Mouse (Mus musculus): Measurements from ENCODE around the gene Tcaf1. TPM values are rescaled to one million over a fixed set of nuclear protein-coding genes. Genes with fewer than 3 reads are reported as not detected.

Gene Tcaf1
- polyA plus RNA-seq, 1 experiment from 2014 or later: 189 TPM

DNA sequence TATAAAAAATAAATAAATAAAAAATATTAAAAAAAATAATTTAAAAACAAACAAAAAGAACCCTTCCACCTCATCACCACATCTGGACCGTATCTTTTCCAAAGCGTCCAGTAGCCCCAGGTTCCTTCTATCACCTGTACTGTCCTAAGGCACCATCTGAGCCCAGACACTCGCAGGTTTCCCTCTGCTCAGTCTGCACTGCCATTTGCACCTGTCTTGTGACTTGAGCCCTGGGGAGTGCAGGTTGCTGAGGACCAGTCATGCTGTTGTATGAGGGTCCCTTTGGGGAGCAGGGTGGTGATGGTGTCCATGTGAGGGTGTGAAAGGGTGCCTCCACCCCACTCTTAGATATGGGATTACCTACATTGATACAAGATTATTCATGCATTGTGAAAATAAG lies 33.9 kb downstream of the Tcaf1 start:
- Histone ChIP-seq H3K27me3 (no peaks in the 10 kb centered on the region), H3K36me3 (peaks cover 82% of the 10 kb centered on the region), H3K9ac (no peak overlapping the region), H3K4me2 (replicated peaks) (no peak overlapping the region), H3K4me1 (no peaks in the 10 kb centered on the region), H3K27ac (no peak overlapping the region), H3K9me3 (replicated peaks) (no peaks in the 10 kb centered on the region), H3K4me3 (no peak overlapping the region)
- WGBS: 95% methylated on average over 3 of the region's 3 CpGs
- ATAC-seq (ENCODE audit: low FRiP score): no peak

DNA sequence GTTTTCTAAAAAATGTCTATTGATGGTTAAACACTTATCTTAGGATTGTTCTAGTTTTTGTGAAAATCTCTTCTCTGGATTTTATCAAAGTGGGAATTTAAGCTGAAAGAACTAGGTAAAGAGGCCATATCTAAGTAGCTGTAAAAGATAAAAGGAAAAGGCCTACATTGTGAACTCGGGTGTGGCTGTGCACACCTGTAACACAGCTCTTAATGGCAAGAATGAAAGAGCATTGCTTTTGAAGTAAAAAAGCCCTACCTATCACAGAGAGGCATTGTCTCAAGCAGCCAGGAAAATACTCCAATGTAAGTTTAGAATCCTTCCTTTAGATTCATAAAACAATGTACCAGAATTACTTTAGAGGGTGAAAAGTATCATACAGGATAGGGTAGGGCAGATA lies 38.1 kb downstream of the Tcaf1 start:
- Histone ChIP-seq H3K9ac (no peak overlapping the region), H3K27ac (no peak overlapping the region), H3K27me3 (no peaks in the 10 kb centered on the region), H3K36me3 (peaks cover 61% of the 10 kb centered on the region), H3K9me3 (replicated peaks) (no peaks in the 10 kb centered on the region), H3K4me1 (no peaks in the 10 kb centered on the region), H3K4me3 (no peak overlapping the region), H3K4me2 (replicated peaks) (no peak overlapping the region)
- WGBS: 86% methylated on average over 1 of the region's 1 CpGs
- no peak for ATAC-seq (ENCODE audit: low FRiP score)

DNA sequence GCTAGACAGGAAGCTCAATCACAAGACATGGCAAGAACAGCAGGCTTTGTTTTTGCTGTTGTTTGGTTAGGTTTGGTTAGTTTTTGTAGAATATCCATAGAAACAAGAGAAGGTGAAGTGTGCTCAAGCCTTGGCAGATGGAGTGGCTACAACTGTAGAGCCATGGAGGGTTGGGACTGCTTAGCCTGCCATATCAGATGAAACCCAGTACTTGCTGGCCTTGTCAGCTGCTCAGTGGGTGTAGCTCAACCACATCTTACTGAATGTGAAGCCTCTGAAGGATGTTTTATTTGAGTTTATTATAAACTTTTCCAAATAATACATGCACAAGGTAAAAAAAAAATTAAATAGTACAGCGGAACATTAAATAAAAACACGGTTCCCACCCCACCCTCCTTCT lies 42.2 kb downstream of the Tcaf1 start:
- Histone ChIP-seq H3K4me2 (replicated peaks) (no peak overlapping the region), H3K9ac (no peak overlapping the region), H3K9me3 (replicated peaks) (no peaks in the 10 kb centered on the region), H3K4me3 (no peak overlapping the region), H3K27ac (no peak overlapping the region), H3K27me3 (no peaks in the 10 kb centered on the region), H3K36me3 (peaks cover 20% of the 10 kb centered on the region), H3K4me1 (no peaks in the 10 kb centered on the region)
- 90% methylated on average over 2 of the region's 2 CpGs for WGBS
- no peak for ATAC-seq (ENCODE audit: low FRiP score)

- Histone ChIP-seq H3K4me1 (no peaks in the 10 kb centered on the region), H3K9me3 (replicated peaks) (no peaks in the 10 kb centered on the region), H3K4me2 (replicated peaks) (no peak overlapping the region), H3K27me3 (no peaks in the 10 kb centered on the region), H3K9ac (no peak overlapping the region), H3K27ac (no peak overlapping the region), H3K36me3 (no peaks in the 10 kb centered on the region), H3K4me3 (no peak overlapping the region)
- no peak for ATAC-seq (ENCODE audit: low FRiP score)
- WGBS: 66% methylated on average over 2 of the region's 2 CpGs
Observed at GRCm38 (mm10) chr6:42661739-42662138, 48.1 kb downstream of the Tcaf1 start.

DNA sequence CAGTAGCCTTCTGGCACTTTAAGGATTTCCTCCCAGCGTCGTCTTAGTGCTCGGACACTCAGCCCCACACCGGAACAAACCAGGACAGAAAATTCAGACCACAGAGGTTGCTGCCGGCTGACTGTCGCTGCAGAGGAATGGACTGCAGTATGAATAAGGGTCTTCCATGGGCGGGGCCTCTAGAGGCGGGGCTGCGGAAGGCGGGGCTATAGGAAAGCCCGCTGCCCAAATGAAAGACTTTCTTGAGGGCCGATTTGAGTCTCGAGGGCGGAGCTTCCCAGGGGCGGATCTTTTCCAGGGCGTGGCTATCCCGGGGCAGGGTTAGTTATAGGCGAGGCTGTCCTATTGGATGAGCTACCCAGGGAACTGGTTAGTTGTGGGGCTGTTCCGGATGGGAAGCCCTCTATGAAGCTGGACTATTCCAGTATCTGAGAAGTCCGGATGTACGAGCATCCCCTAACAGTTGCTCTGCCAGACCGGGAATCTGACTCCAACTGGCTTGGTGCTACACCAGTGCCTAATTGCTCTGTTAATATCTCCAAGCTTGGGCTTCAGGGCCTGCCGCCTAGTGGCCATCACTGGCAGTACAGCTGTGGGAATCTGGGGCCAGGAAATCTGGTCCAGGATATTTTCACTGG lies 64.9 kb downstream of the Tcaf1 start, which contains the start of gene Tcaf2:
TSS of gene Tcaf2 (minus strand) at position 343 of the 638 bp plus-strand sequence.
- H3K9me3 ChIP-seq (replicated peaks): no peaks in the 10 kb centered on the region
- no peaks in the 10 kb centered on the region for H3K27me3 ChIP-seq
- under 1% methylated on average over 23 of the region's 23 CpGs for WGBS
- no peak within 1 kb of the TSS for H3K9ac ChIP-seq
- peak; percentile 99 for ATAC-seq (ENCODE audit: low FRiP score)
- no peaks in the 10 kb centered on the region for H3K4me1 ChIP-seq
- H3K4me2 ChIP-seq (replicated peaks): peak within 1 kb of the TSS; percentile 58
- H3K4me3 ChIP-seq: peak within 1 kb of the TSS; percentile 37
- no peaks in the 10 kb centered on the region for H3K36me3 ChIP-seq
- no peak within 1 kb of the TSS for H3K27ac ChIP-seq

DNA sequence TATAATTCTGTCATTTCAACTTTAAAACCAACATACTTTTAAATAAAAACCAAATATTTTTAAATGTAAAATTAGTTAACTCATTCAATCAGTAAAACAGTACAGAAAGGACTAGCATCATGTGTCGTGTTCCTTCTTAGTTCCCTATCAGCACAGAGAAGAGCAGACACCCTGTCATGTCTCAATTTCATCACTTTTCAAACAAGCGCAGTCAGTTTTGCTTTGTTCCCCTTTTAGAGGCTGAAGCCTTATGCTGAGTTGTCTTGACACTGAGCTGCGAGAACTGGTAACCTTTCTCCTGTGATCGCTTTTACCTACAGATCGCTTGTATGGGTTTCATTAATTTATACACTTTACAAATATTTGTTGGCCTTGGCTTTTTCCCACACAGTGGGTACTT lies 75.5 kb downstream of the Tcaf1 start:
- H3K9ac ChIP-seq: no peak overlapping the region
- ATAC-seq (ENCODE audit: low FRiP score): no peak
- H3K4me2 ChIP-seq (replicated peaks): no peak overlapping the region
- no peaks in the 10 kb centered on the region for H3K27me3 ChIP-seq
- WGBS: 80% methylated on average over 5 of the region's 5 CpGs
- no peaks in the 10 kb centered on the region for H3K36me3 ChIP-seq
- H3K9me3 ChIP-seq (replicated peaks): no peaks in the 10 kb centered on the region
- no peak overlapping the region for H3K27ac ChIP-seq
- no peaks in the 10 kb centered on the region for H3K4me1 ChIP-seq
- H3K4me3 ChIP-seq: no peak overlapping the region

DNA sequence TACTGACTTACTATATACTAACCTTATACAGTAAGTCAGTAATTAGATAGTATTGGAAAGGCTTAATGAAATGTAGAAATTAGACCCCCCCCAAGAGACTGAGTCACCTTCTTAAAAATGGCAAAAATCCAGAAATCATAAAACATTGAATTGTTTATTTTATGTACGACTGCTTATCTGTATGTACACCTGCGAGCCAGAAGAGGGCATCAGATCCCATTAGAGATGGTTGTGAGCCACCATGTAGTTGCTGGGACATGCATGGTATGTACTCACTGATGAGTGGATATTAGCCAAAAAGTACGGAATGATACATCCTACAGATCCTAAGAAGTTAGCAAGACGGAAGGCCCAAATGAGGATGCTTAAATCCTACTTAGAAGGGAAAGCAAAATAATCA lies 78.5 kb downstream of the Tcaf1 start:
- H3K27ac ChIP-seq: no peak overlapping the region
- no peak for ATAC-seq (ENCODE audit: low FRiP score)
- no peaks in the 10 kb centered on the region for H3K36me3 ChIP-seq
- H3K4me2 ChIP-seq (replicated peaks): no peak overlapping the region
- H3K9ac ChIP-seq: no peak overlapping the region
- no peak overlapping the region for H3K4me3 ChIP-seq
- H3K9me3 ChIP-seq (replicated peaks): no peaks in the 10 kb centered on the region
- no peaks in the 10 kb centered on the region for H3K27me3 ChIP-seq
- WGBS: 75% methylated on average over 4 of the region's 4 CpGs
- no peaks in the 10 kb centered on the region for H3K4me1 ChIP-seq

Other genes with a start within 250 kb of the Tcaf1 start
- not detected in 2 replicates for gene Olfr458, start 244.9 kb downstream of the Tcaf1 start, polyA plus RNA-seq (2016; fragmentation: Nextera tagmentation; extraction: Ambion mirVana)
- gene Olfr457, start 233.8 kb downstream of the Tcaf1 start, polyA plus RNA-seq (2016; fragmentation: Nextera tagmentation; extraction: Ambion mirVana): not detected in 2 replicates
- not detected in 2 replicates for gene Olfr456, start 222.9 kb downstream of the Tcaf1 start, polyA plus RNA-seq (2016; fragmentation: Nextera tagmentation; extraction: Ambion mirVana)
- not detected in 2 replicates for gene Olfr455, start 162.5 kb downstream of the Tcaf1 start, polyA plus RNA-seq (2016; fragmentation: Nextera tagmentation; extraction: Ambion mirVana)
- not detected in 2 replicates for gene Tcaf3, start 112.4 kb downstream of the Tcaf1 start, polyA plus RNA-seq (2016; fragmentation: Nextera tagmentation; extraction: Ambion mirVana)
- gene Tcaf2, start 64.8 kb downstream of the Tcaf1 start, polyA plus RNA-seq (2016; fragmentation: Nextera tagmentation; extraction: Ambion mirVana): 3.8 and 4.5 TPM in 2 replicates
- not detected in 2 replicates for gene Olfr453, start 29.3 kb upstream of the Tcaf1 start, polyA plus RNA-seq (2016; fragmentation: Nextera tagmentation; extraction: Ambion mirVana)
- gene Olfr38, start 46.3 kb upstream of the Tcaf1 start, polyA plus RNA-seq (2016; fragmentation: Nextera tagmentation; extraction: Ambion mirVana): not detected in 2 replicates
- gene Olfr452, start 75.0 kb upstream of the Tcaf1 start, polyA plus RNA-seq (2016; fragmentation: Nextera tagmentation; extraction: Ambion mirVana): not detected in 2 replicates
- not detected in 2 replicates for gene Olfr450, start 101.9 kb upstream of the Tcaf1 start, polyA plus RNA-seq (2016; fragmentation: Nextera tagmentation; extraction: Ambion mirVana)
- not detected in 2 replicates for gene Olfr449, start 124.3 kb upstream of the Tcaf1 start, polyA plus RNA-seq (2016; fragmentation: Nextera tagmentation; extraction: Ambion mirVana)
- gene Olfr448, start 180.4 kb upstream of the Tcaf1 start, polyA plus RNA-seq (2016; fragmentation: Nextera tagmentation; extraction: Ambion mirVana): not detected in 2 replicates
- not detected in 2 replicates for gene Olfr447, start 198.8 kb upstream of the Tcaf1 start, polyA plus RNA-seq (2016; fragmentation: Nextera tagmentation; extraction: Ambion mirVana)
- gene Olfr446, start 211.3 kb upstream of the Tcaf1 start, polyA plus RNA-seq (2016; fragmentation: Nextera tagmentation; extraction: Ambion mirVana): not detected in 2 replicates
- gene Olfr444, start 239.0 kb upstream of the Tcaf1 start, polyA plus RNA-seq (2016; fragmentation: Nextera tagmentation; extraction: Ambion mirVana): not detected in 2 replicates